Mouse (Mus musculus) spleen, adult 10 weeks (tissue): ENCODE measurements around the gene L3hypdh. TPM values are rescaled to one million over a fixed set of nuclear protein-coding genes. Genes with fewer than 3 reads are reported as not detected.

Experiments used
- polyA plus RNA-seq: library from polyadenylated mRNA; stranded (reverse); fragments of 350-450 nt; fragmentation: Illumina TruSeq; extraction: RNeasy Lipid Tissue Mini Kit (QIAGEN cat#74804); gene quantifications from one replicate; pipeline ENCODE4 v1.2.3, GENCODE M21; 2015; ENCODE audit warnings: low replicate concordance; ENCODE audit not compliant: insufficient read depth

The L3hypdh gene
- 1.4 TPM for polyA plus RNA-seq

DNA sequence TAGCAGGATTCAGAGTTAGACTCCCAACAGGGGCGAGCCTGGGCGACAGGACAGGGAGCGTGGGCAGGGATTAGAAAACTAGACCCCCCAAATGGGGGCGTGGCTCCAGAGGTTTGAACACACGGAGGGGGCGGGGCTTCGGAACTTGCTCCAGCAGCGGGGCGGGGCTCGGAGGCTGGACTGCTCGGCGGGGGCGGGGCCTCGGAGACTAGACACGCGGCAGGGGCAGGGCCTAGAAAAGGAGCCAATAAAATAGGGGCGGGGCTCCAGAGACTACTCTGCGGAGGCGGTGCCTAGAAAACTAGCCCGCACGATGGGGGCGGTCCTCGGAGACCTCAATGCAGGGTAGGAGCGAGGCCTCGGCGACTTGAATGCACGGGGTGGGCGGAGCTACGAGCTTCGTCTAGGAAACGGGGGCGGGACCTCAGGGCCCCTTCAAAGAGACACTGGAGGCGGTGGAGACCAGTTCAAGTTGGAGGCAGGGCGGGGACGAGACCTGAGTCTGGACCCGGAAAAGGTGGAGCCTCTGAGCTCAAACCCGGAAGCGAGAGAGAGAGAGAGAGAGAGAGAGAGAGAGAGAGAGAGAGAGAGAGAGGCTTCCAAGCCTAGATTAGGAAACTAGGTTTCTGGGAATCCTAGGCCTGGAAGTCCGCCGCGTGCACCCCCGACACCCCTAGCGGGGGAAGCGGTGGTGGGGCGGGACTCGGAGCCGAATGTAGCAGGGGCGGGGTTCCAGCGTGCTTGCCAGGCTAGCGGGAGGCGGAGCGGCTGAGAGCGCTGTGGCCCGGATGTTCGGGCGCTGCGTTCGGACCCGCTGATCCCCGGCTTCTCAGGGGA lies at the start of gene L3hypdh, which contains the start of gene Jkamp:
Gene L3hypdh (minus strand): TSS at position 111 of the 837 bp plus-strand sequence.
Gene Jkamp (plus strand): TSS at position 261 of the 837 bp plus-strand sequence.

DNA sequence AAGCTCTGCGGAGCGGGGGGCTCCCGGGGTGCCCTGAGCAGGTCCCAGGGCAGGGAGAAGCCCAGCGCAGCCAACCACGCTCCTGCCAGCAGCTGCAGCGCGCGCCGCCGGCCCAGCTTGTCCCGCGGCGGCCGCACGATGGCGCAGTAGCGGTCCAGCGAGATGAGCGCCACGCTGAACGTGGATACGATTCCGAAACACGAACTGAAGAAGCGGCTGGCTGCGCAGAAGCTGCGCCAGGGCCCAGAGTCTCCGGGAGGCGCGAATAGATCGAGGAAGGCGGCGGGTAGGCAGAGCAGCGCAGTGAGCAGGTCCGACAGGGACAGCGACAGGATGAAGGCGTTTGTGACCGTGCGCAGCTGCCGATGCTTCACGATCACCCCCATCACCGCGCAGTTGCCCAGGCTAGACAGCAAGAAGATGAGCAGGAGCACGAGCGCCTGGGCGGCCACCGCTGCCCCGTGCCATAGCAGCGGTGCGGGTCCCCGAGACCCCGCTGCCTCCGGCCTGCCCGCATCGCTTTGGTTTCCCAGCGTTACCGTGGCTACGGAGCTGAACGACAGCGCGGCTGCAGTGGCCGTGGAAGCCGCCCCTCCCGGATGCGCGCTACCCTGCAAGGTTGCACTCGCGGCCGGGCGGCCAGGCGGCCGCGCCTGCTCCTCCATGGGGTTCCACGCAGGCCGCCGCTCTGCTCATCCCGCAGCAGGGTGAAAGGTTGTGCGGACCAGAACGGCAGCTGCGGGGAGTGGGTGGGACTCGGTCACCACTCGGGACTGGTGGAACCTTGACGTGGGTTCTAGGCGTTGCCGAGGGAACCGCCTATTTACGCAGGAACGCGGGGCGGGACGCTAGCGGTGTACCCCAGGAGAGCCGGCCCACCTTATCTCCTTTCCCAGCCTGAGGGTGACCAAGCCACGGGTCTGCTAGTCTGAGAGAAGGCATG lies 14.6 kb downstream of the L3hypdh start, which contains the start of gene Gpr135:
Gene Gpr135 (minus strand): TSS at position 799 of the 943 bp plus-strand sequence.

Other genes with a start within 250 kb of the L3hypdh start
- 0.17 TPM for gene Gpr135, start 14.3 kb downstream of the L3hypdh start, polyA plus RNA-seq
- 31.1 TPM for gene Jkamp, start 150 bp upstream of the L3hypdh start, polyA plus RNA-seq
- gene Ccdc175, start 99.6 kb upstream of the L3hypdh start, polyA plus RNA-seq = not detected